Comparison of ENCODE assay signal across 9 mouse cellular contexts in genomic region chr1:88318531-88319060, GRCm38 (mm10). TPM values are rescaled to one million over a fixed set of nuclear protein-coding genes. Genes with fewer than 3 reads are reported as not detected.
DNase-seq lines count a peak whose midpoint lies in the region; ATAC-seq and TF ChIP-seq lines count a peak whose summit lies in the region.
"Had no signal": no experiment of that assay in that cellular context is flagged by ENCODE, and none has a peak within 500 bp of the region (broad histone marks: within the 10 kb centered on the region; RNA-seq: fewer than 3 reads in every experiment).

No protein-coding gene starts in this region.

- H3K4me3 ChIP-seq in forebrain, embryonic 14.5 days (ENCODE audit: low read depth, low read length) = no peak overlapping the region
- no peak overlapping the region for H3K4me3 ChIP-seq in forebrain, embryonic 13.5 days
- H3K4me3 ChIP-seq in midbrain, embryonic 14.5 days (replicated peaks; ENCODE audit: low read depth, low read length) = no peak overlapping the region
- H3K4me3 ChIP-seq in midbrain, embryonic 16.5 days (ENCODE audit: low read depth, low read length) = no peak overlapping the region
- H3K4me3 ChIP-seq in lung, postnatal 0 days (ENCODE audit: low read depth, low read length) = no peak overlapping the region

- no peak overlapping the region for H3K4me2 ChIP-seq in forebrain, embryonic 14.5 days (ENCODE audit: low read length)
- no peak overlapping the region for H3K4me2 ChIP-seq in forebrain, embryonic 13.5 days
- H3K4me2 ChIP-seq in midbrain, embryonic 14.5 days (ENCODE audit: low read length) = no peak overlapping the region
- no peak overlapping the region for H3K4me2 ChIP-seq in midbrain, embryonic 16.5 days (ENCODE audit: low read length)
- no peak overlapping the region for H3K4me2 ChIP-seq in lung, postnatal 0 days (replicated peaks; ENCODE audit: low read depth, low read length)

- ATAC-seq in forebrain, embryonic 14.5 days = no peak
- no peak for ATAC-seq in forebrain, embryonic 13.5 days
- no peak for ATAC-seq in midbrain, embryonic 14.5 days (ENCODE audit: low FRiP score, low TSS enrichment)
- no peak for ATAC-seq in midbrain, embryonic 16.5 days
- ATAC-seq in granulocyte monocyte progenitor cell, adult 5-6 weeks (replicated peaks; ENCODE audit: poor library complexity, severe bottlenecking) = peak; percentile 80
- ATAC-seq in lung, postnatal 0 days = no peak

- H3K36me3 ChIP-seq in forebrain, embryonic 14.5 days (ENCODE audit: control insufficient read depth, insufficient read depth, low read length) = no peaks in the 10 kb centered on the region
- no peaks in the 10 kb centered on the region for H3K36me3 ChIP-seq in forebrain, embryonic 13.5 days (ENCODE audit: poor library complexity, severe bottlenecking)
- no peaks in the 10 kb centered on the region for H3K36me3 ChIP-seq in midbrain, embryonic 14.5 days (ENCODE audit: control insufficient read depth, insufficient read depth, low read length)
- no peaks in the 10 kb centered on the region for H3K36me3 ChIP-seq in midbrain, embryonic 16.5 days (ENCODE audit: control insufficient read depth, insufficient read depth, low read length)
- no peaks in the 10 kb centered on the region for H3K36me3 ChIP-seq in lung, postnatal 0 days (ENCODE audit: insufficient read depth, low read length)

- WGBS in forebrain, embryonic 14.5 days = 76% methylated on average over 6 of the region's 6 CpGs
- WGBS in forebrain, embryonic 13.5 days = 76% methylated on average over 6 of the region's 6 CpGs
- 77% methylated on average over 6 of the region's 6 CpGs for WGBS in midbrain, embryonic 14.5 days
- 76% methylated on average over 6 of the region's 6 CpGs for WGBS in midbrain, embryonic 16.5 days
- 71% methylated on average over 6 of the region's 6 CpGs for WGBS in lung, postnatal 0 days

- H3K9ac ChIP-seq in forebrain, embryonic 14.5 days (ENCODE audit: low read length) = no peak overlapping the region
- no peak overlapping the region for H3K9ac ChIP-seq in forebrain, embryonic 13.5 days
- H3K9ac ChIP-seq in midbrain, embryonic 14.5 days (replicated peaks; ENCODE audit: low read length) = no peak overlapping the region
- H3K9ac ChIP-seq in midbrain, embryonic 16.5 days (ENCODE audit: low read depth, low read length) = no peak overlapping the region
- no peak overlapping the region for H3K9ac ChIP-seq in lung, postnatal 0 days (replicated peaks; ENCODE audit: low read depth)

- H3K27ac ChIP-seq in forebrain, embryonic 14.5 days (ENCODE audit: low read depth, low read length) = no peak overlapping the region
- no peak overlapping the region for H3K27ac ChIP-seq in forebrain, embryonic 13.5 days
- H3K27ac ChIP-seq in midbrain, embryonic 14.5 days (replicated peaks; ENCODE audit: low read depth, low read length) = no peak overlapping the region
- H3K27ac ChIP-seq in midbrain, embryonic 16.5 days (ENCODE audit: low read length) = no peak overlapping the region
- no peak overlapping the region for H3K27ac ChIP-seq in lung, postnatal 0 days (ENCODE audit: low read length)

- DNase-seq in forebrain, embryonic 14.5 days (ENCODE audit: low spot score) = peak; percentile 57
- DNase-seq in midbrain, embryonic 14.5 days = peak; percentile 77
- DNase-seq in cerebellum, adult 11 months = peak; percentile 83
- DNase-seq in lung, postnatal 0 days (ENCODE audit: low spot score) = peak; percentile 50
- DNase-seq in thymus, postnatal 0 days (ENCODE audit: low spot score) = peak; percentile 68

- TF ChIP-seq CTCF in lung, postnatal 0 days (IDR thresholded peaks at IDR 0.05) = peak; percentile 89

- no peak for TF ChIP-seq EP300 in lung, postnatal 0 days (IDR thresholded peaks at IDR 0.05)

- H3K27me3 ChIP-seq in forebrain, embryonic 14.5 days (replicated peaks; ENCODE audit: control insufficient read depth, insufficient read depth, low read length) = no peaks in the 10 kb centered on the region
- no peaks in the 10 kb centered on the region for H3K27me3 ChIP-seq in forebrain, embryonic 13.5 days
- no peaks in the 10 kb centered on the region for H3K27me3 ChIP-seq in midbrain, embryonic 14.5 days (ENCODE audit: control insufficient read depth, insufficient read depth, low read length)
- no peaks in the 10 kb centered on the region for H3K27me3 ChIP-seq in midbrain, embryonic 16.5 days (ENCODE audit: control insufficient read depth, insufficient read depth, low read depth, low read length)
- no peaks in the 10 kb centered on the region for H3K27me3 ChIP-seq in lung, postnatal 0 days (replicated peaks; ENCODE audit: insufficient read depth, low read length)

- H3K4me1 ChIP-seq in forebrain, embryonic 14.5 days (ENCODE audit: control insufficient read depth, insufficient read depth, low read length) = no peaks in the 10 kb centered on the region
- H3K4me1 ChIP-seq in forebrain, embryonic 13.5 days = no peaks in the 10 kb centered on the region
- no peaks in the 10 kb centered on the region for H3K4me1 ChIP-seq in midbrain, embryonic 14.5 days (ENCODE audit: control insufficient read depth, insufficient read depth, low read length)
- no peaks in the 10 kb centered on the region for H3K4me1 ChIP-seq in midbrain, embryonic 16.5 days (ENCODE audit: control insufficient read depth, insufficient read depth, low read length)
- H3K4me1 ChIP-seq in lung, postnatal 0 days (ENCODE audit: insufficient read depth, low read depth, low read length) = no peaks in the 10 kb centered on the region

- no peaks in the 10 kb centered on the region for H3K9me3 ChIP-seq in forebrain, embryonic 14.5 days (replicated peaks; ENCODE audit: control insufficient read depth, low read length)
- H3K9me3 ChIP-seq in forebrain, embryonic 13.5 days (replicated peaks) = no peaks in the 10 kb centered on the region
- no peaks in the 10 kb centered on the region for H3K9me3 ChIP-seq in midbrain, embryonic 14.5 days (ENCODE audit: control insufficient read depth, low read length)
- H3K9me3 ChIP-seq in midbrain, embryonic 16.5 days (replicated peaks; ENCODE audit: control insufficient read depth, low read length, poor library complexity, severe bottlenecking) = no peaks in the 10 kb centered on the region
- no peaks in the 10 kb centered on the region for H3K9me3 ChIP-seq in lung, postnatal 0 days (ENCODE audit: low read length)

RNA-seq across cellular contexts. Expression of gene Trpm8, which starts 41.1 kb away (rescaled TPM):
- not detected in 2 replicates for polyA plus RNA-seq in forebrain, embryonic 14.5 days (2014; fragmentation: Nextera tagmentation; extraction: Ambion mirVana)
- polyA plus RNA-seq in forebrain, embryonic 13.5 days (2015; fragmentation: Nextera tagmentation; extraction: Ambion mirVana) = 0.06 TPM in 1 of 2 replicates, not detected in the other
- 0.14 TPM in 1 of 2 replicates, not detected in the other for polyA plus RNA-seq in midbrain, embryonic 14.5 days (2014; fragmentation: Nextera tagmentation; extraction: Ambion mirVana)
- 0.11 and 0.17 TPM in 2 replicates for polyA plus RNA-seq in midbrain, embryonic 16.5 days (2015; fragmentation: Nextera tagmentation; extraction: Ambion mirVana)
- not detected in 2 replicates for total RNA-seq in granulocyte monocyte progenitor cell, adult 5-6 weeks (2014; fragmentation: Nextera tagmentation)
- not detected in 2 replicates for total RNA-seq in granulocyte monocyte progenitor cell, adult 5-6 weeks (2017)
- 0.05 TPM in 1 of 2 replicates, not detected in the other for polyA plus RNA-seq in lung, postnatal 0 days (2015; fragmentation: Nextera tagmentation; extraction: Ambion mirVana)
- polyA plus RNA-seq in thymus, postnatal 0 days (2015; fragmentation: Nextera tagmentation; extraction: Ambion mirVana) = not detected in 2 replicates
- total RNA-seq: heart, postnatal 36 days had no signal

RNA-seq across cellular contexts. Expression of gene Hjurp, which starts 41.2 kb away (rescaled TPM):
- 64.5 and 76.3 TPM in 2 replicates for polyA plus RNA-seq in forebrain, embryonic 14.5 days (2014; fragmentation: Nextera tagmentation; extraction: Ambion mirVana)
- 145 and 146 TPM in 2 replicates for polyA plus RNA-seq in forebrain, embryonic 13.5 days (2015; fragmentation: Nextera tagmentation; extraction: Ambion mirVana)
- 52.9 and 80.2 TPM in 2 replicates for polyA plus RNA-seq in midbrain, embryonic 14.5 days (2014; fragmentation: Nextera tagmentation; extraction: Ambion mirVana)
- polyA plus RNA-seq in midbrain, embryonic 16.5 days (2015; fragmentation: Nextera tagmentation; extraction: Ambion mirVana) = 77.3 and 87.0 TPM in 2 replicates
- 116 and 136 TPM in 2 replicates for total RNA-seq in granulocyte monocyte progenitor cell, adult 5-6 weeks (2014; fragmentation: Nextera tagmentation)
- 142 and 147 TPM in 2 replicates for total RNA-seq in granulocyte monocyte progenitor cell, adult 5-6 weeks (2017)
- polyA plus RNA-seq in lung, postnatal 0 days (2015; fragmentation: Nextera tagmentation; extraction: Ambion mirVana) = 21.9 and 26.0 TPM in 2 replicates
- polyA plus RNA-seq in thymus, postnatal 0 days (2015; fragmentation: Nextera tagmentation; extraction: Ambion mirVana) = 82.7 and 102 TPM in 2 replicates
